Mouse (Mus musculus): ENCODE measurements around the gene Rps21. TPM values are rescaled to one million over a fixed set of nuclear protein-coding genes. Genes with fewer than 3 reads are reported as not detected.
A peak's percentile ranks its signal among the peaks of the same experiment; 100 is the strongest.
"Not testable (repeated sequence)": the region's sequence is repeated elsewhere in the genome, so short reads cannot be mapped to it uniquely, and the experiment has no call there.

Gene Rps21
- polyA plus RNA-seq, 1 experiment from 2014 or later = 526 TPM

DNA sequence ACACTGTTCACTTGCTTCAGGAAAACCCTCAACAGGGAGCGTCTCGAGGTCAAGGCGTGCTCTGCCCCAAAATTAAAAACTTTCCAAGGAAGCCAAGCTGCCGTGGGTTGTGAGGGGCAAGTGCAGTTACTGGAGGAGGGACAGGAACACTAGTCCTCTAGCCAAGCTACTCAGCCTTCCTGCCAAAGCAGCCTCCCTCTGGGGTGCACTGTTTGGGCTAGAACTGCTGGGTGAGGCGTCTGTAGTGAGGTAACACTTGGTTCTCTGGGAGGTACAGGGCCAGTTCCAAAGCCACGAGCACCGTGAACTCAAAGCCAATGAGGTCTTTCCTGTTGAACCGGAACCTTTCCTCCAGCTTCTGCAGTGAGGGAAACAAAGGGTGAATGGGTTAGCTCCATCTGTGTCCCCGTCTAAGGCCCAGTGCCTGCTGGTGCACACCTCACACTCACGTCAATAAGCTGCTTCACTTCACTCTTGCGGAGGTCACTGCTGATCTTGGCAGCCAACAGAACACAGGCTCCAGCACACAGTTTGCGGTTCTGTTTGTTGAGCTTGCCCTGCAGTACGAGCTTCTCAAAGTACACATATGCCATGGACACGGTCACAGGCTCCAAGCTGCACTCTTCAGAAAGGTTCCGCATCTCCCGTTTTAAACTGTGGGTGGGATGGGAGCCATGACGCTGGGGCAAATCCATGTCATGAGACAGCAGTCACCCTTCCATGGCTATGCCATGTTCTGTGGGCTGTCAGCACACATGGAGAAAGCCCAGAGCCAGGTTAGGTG lies 2.8 kb downstream of the Rps21 start:
- 61% methylated on average over 17 of the region's 17 CpGs for WGBS
- H3K27ac ChIP-seq (ENCODE audit: low read length); ATAC-seq (ENCODE audit: low read depth); H3K27me3 ChIP-seq (ENCODE audit: control insufficient read depth, insufficient read depth, low read depth, low read length); H3K9ac ChIP-seq (ENCODE audit: low read length); H3K9me3 ChIP-seq (ENCODE audit: control insufficient read depth, low read length); H3K4me2 ChIP-seq (ENCODE audit: low read depth, low read length); H3K4me3 ChIP-seq (ENCODE audit: low read length): not testable (repeated sequence)
- Histone ChIP-seq H3K4me1 (replicated peaks; ENCODE audit: control insufficient read depth, insufficient read depth, low read length) (peaks cover 13% of the 10 kb centered on the region; the same call in 1 of the 2 replicates), H3K36me3 (ENCODE audit: control insufficient read depth, insufficient read depth, low read length) (peaks cover 23% of the 10 kb centered on the region)

DNA sequence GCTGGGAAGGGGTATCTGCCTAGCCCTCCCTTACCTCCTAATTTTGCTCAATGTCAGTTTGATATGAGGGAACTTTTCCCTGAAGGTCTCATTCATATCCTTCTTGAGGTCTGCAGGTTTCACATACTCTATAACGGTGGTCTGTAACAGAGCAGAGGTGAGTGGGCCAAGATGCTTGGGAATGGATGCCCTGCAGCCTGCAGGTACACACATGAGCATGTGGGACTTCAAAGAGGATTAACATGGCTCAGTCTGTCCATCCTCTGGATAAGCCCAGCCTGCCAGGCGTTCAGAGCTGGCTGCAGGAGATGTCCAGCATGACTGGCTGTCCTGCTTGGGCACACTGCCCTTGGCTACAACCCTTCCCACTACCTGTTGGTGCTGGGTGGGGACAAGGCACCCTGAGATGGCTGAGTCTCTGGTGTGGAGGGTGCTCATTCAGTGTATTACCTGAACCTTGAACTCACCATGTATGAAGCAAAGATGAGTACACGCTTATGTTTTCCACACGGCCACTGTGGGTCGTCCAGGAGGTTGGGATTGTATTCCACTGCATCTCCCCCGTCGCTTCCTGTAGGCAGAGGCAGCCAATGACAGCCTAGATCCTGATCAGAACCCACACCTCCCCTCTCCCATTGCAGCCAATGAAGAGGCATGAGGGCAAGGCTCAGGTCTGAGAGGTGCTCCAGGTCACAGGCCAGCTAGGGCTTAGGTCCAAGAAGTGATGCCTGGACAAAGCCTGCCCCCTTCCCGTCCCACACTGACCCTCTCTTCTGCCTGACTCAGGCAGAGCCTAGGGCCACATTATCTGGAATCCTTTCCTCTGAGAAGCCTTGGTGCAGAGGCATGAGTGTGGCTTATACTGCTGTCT lies 3.7 kb downstream of the Rps21 start:
- no peak overlapping the region for H3K4me2 ChIP-seq (ENCODE audit: low read depth, low read length)
- H3K27ac ChIP-seq (ENCODE audit: low read length) = no peak overlapping the region
- peaks cover 13% of the 10 kb centered on the region; the same call in 1 of the 2 replicates for H3K4me1 ChIP-seq (replicated peaks; ENCODE audit: control insufficient read depth, insufficient read depth, low read length)
- 55% methylated on average over 8 of the region's 8 CpGs for WGBS
- H3K4me3 ChIP-seq (ENCODE audit: low read length) = no peak overlapping the region
- no peaks in the 10 kb centered on the region for H3K27me3 ChIP-seq (ENCODE audit: control insufficient read depth, insufficient read depth, low read depth, low read length)
- no peak for ATAC-seq (ENCODE audit: low read depth)
- no peak overlapping the region for H3K9ac ChIP-seq (ENCODE audit: low read length)
- no peaks in the 10 kb centered on the region for H3K9me3 ChIP-seq (ENCODE audit: control insufficient read depth, low read length)
- peaks cover 23% of the 10 kb centered on the region for H3K36me3 ChIP-seq (ENCODE audit: control insufficient read depth, insufficient read depth, low read length)

DNA sequence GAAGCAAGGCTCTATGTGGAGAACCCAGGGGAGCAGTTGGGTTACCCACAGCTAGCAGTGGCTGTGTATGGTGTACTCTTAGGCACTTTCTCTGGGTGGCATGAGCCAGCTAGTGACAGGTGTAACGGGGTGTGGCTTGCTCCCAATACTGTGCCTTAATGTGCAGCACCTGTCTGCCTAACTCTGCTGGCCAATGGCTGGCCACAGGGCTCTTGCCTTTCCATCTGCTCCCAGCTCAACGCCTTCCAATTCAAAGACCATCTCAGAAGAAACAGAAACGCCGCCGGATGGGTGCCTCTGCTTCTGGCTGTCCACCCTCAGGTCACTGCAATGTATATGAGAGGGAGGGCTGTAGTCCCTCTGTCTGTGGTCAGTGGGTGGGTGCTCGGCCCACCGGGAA lies 4.7 kb downstream of the Rps21 start:
- no peaks in the 10 kb centered on the region for H3K27me3 ChIP-seq (ENCODE audit: control insufficient read depth, insufficient read depth, low read depth, low read length)
- no peak overlapping the region for H3K4me3 ChIP-seq (ENCODE audit: low read length)
- H3K9me3 ChIP-seq (ENCODE audit: control insufficient read depth, low read length) = no peaks in the 10 kb centered on the region
- no peak overlapping the region for H3K9ac ChIP-seq (ENCODE audit: low read length)
- 86% methylated on average over 7 of the region's 7 CpGs for WGBS
- no peak overlapping the region for H3K4me2 ChIP-seq (ENCODE audit: low read depth, low read length)
- ATAC-seq (ENCODE audit: low read depth) = no peak
- H3K27ac ChIP-seq (ENCODE audit: low read length) = 0 out of 2 replicates have a peak overlapping the region, but pooled peaks have one; percentile 10
- peaks cover 23% of the 10 kb centered on the region for H3K36me3 ChIP-seq (ENCODE audit: control insufficient read depth, insufficient read depth, low read length)
- H3K4me1 ChIP-seq (replicated peaks; ENCODE audit: control insufficient read depth, insufficient read depth, low read length) = peaks cover 8% of the 10 kb centered on the region; the same call in 1 of the 2 replicates

DNA sequence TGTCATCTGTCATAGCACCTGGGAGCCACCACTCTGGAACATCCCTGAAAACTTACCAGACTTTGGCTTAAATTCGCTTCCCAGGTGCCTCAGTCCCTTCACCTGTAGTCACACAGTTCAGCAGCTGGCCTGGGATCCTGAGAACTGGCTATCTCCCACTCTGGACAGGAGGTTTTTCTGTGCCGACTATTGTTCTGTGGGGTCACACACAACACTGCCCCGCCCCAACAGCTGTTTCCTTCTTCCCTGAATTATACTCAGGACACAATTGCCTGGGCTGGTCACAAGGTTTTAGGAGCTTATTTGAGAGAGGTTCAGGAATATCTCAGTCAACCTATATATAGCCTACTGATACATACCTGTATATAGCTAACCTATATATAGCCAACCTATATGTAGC lies 5.3 kb downstream of the Rps21 start:
- Histone ChIP-seq H3K36me3 (ENCODE audit: control insufficient read depth, insufficient read depth, low read length) (peaks cover 25% of the 10 kb centered on the region), H3K4me1 (replicated peaks; ENCODE audit: control insufficient read depth, insufficient read depth, low read length) (peaks cover 8% of the 10 kb centered on the region; the same call in 1 of the 2 replicates), H3K27ac (ENCODE audit: low read length) (peak overlapping the region; percentile 73; the same call in 1 of the 2 replicates), H3K9ac (ENCODE audit: low read length) (no peak overlapping the region), H3K4me3 (ENCODE audit: low read length) (no peak overlapping the region), H3K27me3 (ENCODE audit: control insufficient read depth, insufficient read depth, low read depth, low read length) (no peaks in the 10 kb centered on the region), H3K4me2 (ENCODE audit: low read depth, low read length) (no peak overlapping the region), H3K9me3 (ENCODE audit: control insufficient read depth, low read length) (no peaks in the 10 kb centered on the region)
- ATAC-seq (ENCODE audit: low read depth) = peak; percentile 30; the same call in 1 of the 2 replicates
- WGBS = 68% methylated on average over 3 of the region's 3 CpGs

DNA sequence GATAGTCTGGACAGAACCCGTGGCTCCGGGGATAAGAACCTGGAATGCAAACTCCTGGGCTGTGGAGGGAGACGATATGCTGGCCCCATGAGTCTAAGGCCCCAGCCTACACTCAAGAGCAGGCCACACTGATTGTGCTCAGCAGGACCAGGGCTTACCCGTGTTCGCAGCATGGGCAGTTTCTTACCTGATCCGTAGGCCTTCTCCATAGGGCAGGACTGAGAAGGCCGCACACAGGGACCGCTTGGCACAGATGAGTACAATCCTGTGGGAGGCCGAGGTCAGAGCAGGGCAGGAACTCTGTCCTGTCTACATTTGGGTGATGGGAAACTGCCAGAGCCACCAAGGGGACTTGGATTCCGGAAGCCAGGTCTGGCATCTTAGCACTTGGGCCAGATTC lies 5.7 kb downstream of the Rps21 start:
- Histone ChIP-seq H3K27ac (ENCODE audit: low read length) (peak overlapping the region; percentile 73), H3K27me3 (ENCODE audit: control insufficient read depth, insufficient read depth, low read depth, low read length) (no peaks in the 10 kb centered on the region), H3K4me1 (replicated peaks; ENCODE audit: control insufficient read depth, insufficient read depth, low read length) (peaks cover 7% of the 10 kb centered on the region; the same call in 1 of the 2 replicates), H3K9ac (ENCODE audit: low read length) (no peak overlapping the region), H3K4me3 (ENCODE audit: low read length) (no peak overlapping the region), H3K4me2 (ENCODE audit: low read depth, low read length) (no peak overlapping the region), H3K9me3 (ENCODE audit: control insufficient read depth, low read length) (no peaks in the 10 kb centered on the region), H3K36me3 (ENCODE audit: control insufficient read depth, insufficient read depth, low read length) (peaks cover 25% of the 10 kb centered on the region)
- no peak for ATAC-seq (ENCODE audit: low read depth)
- 77% methylated on average over 10 of the region's 10 CpGs for WGBS

DNA sequence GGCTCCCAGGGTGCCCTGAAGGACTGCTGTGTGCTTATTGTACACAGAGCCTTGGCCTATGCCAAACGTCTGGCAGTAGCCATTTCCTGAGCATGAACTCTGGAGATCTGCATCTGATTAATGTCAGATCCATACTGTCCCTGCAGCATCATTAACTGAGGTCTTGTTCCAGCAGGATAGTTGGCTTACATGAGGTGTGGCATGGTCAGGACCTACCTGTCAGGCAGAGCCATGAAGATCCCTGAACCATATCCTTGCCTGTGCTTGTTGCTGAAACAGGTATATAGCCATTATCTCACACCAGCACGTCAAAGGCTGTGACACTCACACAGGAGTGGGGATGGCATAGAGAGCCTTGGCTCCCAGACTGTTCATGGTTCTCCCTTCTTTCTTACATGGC lies 10.8 kb downstream of the Rps21 start:
- peaks cover 12% of the 10 kb centered on the region for H3K36me3 ChIP-seq (ENCODE audit: control insufficient read depth, insufficient read depth, low read length)
- H3K4me1 ChIP-seq (replicated peaks; ENCODE audit: control insufficient read depth, insufficient read depth, low read length) = peaks cover 12% of the 10 kb centered on the region
- H3K9me3 ChIP-seq (ENCODE audit: control insufficient read depth, low read length) = no peaks in the 10 kb centered on the region
- H3K4me3 ChIP-seq (ENCODE audit: low read length) = no peak overlapping the region
- 58% methylated on average over 2 of the region's 2 CpGs for WGBS
- no peak for ATAC-seq (ENCODE audit: low read depth)
- H3K9ac ChIP-seq (ENCODE audit: low read length) = no peak overlapping the region
- no peak overlapping the region for H3K27ac ChIP-seq (ENCODE audit: low read length)
- no peaks in the 10 kb centered on the region for H3K27me3 ChIP-seq (ENCODE audit: control insufficient read depth, insufficient read depth, low read depth, low read length)
- H3K4me2 ChIP-seq (ENCODE audit: low read depth, low read length) = no peak overlapping the region

DNA sequence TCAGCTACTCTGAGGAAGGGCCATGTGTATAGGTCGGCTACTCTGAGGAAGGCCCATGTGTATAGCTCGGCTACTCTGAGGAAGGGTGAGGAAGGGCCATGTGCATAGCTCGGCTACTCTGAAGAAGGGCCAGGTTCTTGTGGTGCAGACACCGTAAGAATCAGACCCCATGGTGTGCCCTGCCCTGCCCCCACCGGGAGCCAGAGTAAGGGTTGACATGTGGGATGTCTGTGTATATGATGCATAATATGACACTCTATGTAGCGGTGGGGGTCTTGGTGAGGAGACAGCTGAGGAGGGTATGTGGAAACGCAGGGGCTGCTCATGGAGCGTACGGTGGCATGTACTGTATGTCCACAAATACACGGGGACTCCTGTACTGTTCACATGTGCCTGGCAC lies 12.2 kb downstream of the Rps21 start:
- Histone ChIP-seq H3K36me3 (ENCODE audit: control insufficient read depth, insufficient read depth, low read length) (peaks cover 6% of the 10 kb centered on the region), H3K9ac (ENCODE audit: low read length) (no peak overlapping the region)

DNA sequence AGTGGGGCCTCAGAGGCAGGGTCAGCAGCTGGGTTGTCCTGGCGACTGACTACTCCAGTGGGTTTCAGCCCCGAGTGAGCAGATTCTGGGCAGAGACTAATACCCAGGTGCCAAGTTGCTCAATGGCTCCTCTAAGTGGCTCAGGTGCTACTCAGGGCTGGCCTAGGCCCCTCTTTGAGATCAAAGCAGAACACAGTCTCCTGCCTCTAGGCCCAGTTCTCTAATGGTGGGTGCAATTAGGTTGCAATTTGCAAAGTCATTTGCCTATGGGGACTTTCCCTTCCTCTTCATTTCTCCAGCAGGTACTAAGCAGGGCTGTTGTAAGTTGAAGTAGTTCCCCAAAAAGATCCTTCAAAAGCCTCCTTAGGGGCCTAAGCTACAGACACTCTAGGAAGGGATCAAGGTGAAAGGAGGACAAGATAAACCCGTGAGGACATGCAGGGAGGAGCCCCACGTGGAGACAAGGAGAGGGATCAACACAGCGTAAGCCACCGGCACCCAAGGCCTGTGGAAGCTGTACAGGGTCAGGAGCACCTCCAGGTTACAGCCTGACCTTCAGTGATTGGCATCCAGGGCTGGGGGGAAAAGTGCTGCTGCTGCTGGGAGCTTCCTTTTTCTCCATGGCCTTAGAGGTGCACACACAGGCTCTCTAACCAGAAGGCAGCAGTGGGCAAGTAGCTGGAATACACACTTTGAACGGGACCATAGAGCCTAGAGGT lies 13.5 kb downstream of the Rps21 start:
- Histone ChIP-seq H3K27ac (ENCODE audit: low read length) (no peak overlapping the region), H3K4me3 (ENCODE audit: low read length) (no peak overlapping the region), H3K4me1 (replicated peaks; ENCODE audit: control insufficient read depth, insufficient read depth, low read length) (peaks cover 16% of the 10 kb centered on the region), H3K9ac (ENCODE audit: low read length) (no peak overlapping the region), H3K4me2 (ENCODE audit: low read depth, low read length) (no peak overlapping the region), H3K36me3 (ENCODE audit: control insufficient read depth, insufficient read depth, low read length) (peaks cover 2% of the 10 kb centered on the region; the same call in 1 of the 2 replicates), H3K27me3 (ENCODE audit: control insufficient read depth, insufficient read depth, low read depth, low read length) (no peaks in the 10 kb centered on the region), H3K9me3 (ENCODE audit: control insufficient read depth, low read length) (no peaks in the 10 kb centered on the region)
- 58% methylated on average over 7 of the region's 7 CpGs for WGBS
- ATAC-seq (ENCODE audit: low read depth) = no peak

More for the DNA sequence above, 12.2 kb downstream of the Rps21 start:
- Histone ChIP-seq H3K9me3 (ENCODE audit: control insufficient read depth, low read length) (no peaks in the 10 kb centered on the region), H3K4me3 (ENCODE audit: low read length) (no peak overlapping the region), H3K4me1 (replicated peaks; ENCODE audit: control insufficient read depth, insufficient read depth, low read length) (peaks cover 16% of the 10 kb centered on the region), H3K27me3 (ENCODE audit: control insufficient read depth, insufficient read depth, low read depth, low read length) (no peaks in the 10 kb centered on the region), H3K27ac (ENCODE audit: low read length) (no peak overlapping the region), H3K4me2 (ENCODE audit: low read depth, low read length) (no peak overlapping the region)
- 95% methylated on average over 10 of the region's 10 CpGs for WGBS
- no peak for ATAC-seq (ENCODE audit: low read depth)

Data from lung, embryonic 16.5 days (tissue).